Mouse (Mus musculus) activated CD4-positive, CD25-positive, alpha-beta regulatory T cell, adult 4 months (primary cell): ENCODE results near the gene Hist1h3i. TPM values are rescaled to one million over a fixed set of nuclear protein-coding genes. Genes with fewer than 3 reads are reported as not detected.
A peak's percentile ranks its signal among the peaks of the same experiment; 100 is the strongest.

Source experiments
- ATAC-seq: one replicate; pipeline ENCODE4 v1.8.0; 2017
- polyA plus RNA-seq, 2 experiments: library from polyadenylated mRNA; unstranded; fragments of 100-300 nt; shearing (Covaris generic); gene quantifications; one replicate each; pipeline ENCODE4 v1.2.1; 2017

Hist1h3i gene
- polyA plus RNA-seq, 2 experiments from 2014 or later, result 3.8 TPM; not detected in 1

DNA sequence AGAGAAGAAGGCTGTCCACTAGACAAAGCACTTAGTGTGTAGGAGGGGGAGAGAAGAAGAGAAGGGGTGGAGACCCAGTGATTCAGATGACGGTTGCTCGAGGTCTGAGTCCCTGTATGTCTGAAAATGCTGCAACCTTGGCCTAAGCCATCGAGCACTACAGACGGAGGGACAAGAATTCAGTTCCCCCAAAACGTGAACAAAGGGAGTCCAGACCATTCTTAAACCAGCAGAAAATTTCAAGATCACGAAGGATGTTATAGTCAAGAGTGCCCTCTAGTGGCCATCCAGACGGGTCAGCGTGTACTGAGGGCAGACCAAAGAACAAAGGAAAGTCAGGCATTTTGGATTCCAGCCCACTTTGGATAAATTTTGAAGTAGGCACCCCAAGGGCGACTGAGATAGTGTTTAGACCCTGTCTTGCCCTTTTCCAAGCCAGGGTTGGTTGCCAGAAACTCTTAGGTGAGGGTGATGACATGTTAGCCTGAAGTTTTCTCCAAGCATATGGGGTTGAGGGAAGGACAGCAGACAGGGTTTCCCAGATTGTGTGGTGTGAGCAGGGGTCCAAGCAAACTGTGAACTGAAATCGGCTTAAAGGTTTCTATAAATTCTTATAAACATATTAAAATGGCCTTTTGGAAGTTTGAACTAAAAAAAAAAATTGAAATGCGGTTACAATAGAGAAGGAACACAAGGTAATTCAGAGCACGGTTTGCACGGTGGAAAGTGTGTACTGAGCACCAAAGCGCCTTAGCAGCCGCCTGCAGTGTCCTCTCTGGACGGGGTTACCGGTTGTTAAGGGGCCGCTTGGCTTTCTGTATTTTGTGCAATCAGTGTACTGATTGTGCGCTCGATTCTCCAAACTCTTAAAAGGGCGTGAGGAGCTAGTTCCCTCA lies 48.9 kb downstream of the Hist1h3i start:
- ATAC-seq, result peak; percentile 50

DNA sequence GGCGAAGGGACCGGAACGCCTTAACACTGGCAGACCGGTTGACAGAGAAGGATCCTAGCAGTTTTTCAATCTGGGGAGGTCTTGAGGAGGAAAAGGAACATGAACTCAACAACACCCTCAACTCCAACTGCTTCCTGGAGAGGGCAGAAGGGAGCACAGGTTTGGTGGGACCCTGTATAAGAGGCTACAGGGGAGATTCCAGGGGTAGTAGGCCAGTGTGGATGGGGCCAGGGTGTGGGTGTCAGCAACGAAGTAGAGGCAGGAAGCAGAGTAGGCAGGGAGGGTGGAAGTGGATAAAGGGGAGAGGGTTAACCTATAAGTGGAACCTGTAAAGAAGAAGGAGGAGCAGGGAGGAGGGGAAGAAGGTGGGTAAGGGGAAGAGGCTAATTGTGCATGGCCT lies 49.7 kb downstream of the Hist1h3i start:
- no peak for ATAC-seq

Other genes with a start within 250 kb of the Hist1h3i start
- gene Olfr1366, start 240.6 kb downstream of the Hist1h3i start, polyA plus RNA-seq, result not detected
- under 1 TPM in 1 of 2 experiments, not detected in 1; 0.40 TPM for gene Olfr1535, start 223.5 kb downstream of the Hist1h3i start, polyA plus RNA-seq
- not detected for gene Olfr1364, start 201.6 kb downstream of the Hist1h3i start, polyA plus RNA-seq
- not detected for gene Olfr1362, start 169.3 kb downstream of the Hist1h3i start, polyA plus RNA-seq
- gene Olfr11, start 140.9 kb downstream of the Hist1h3i start, polyA plus RNA-seq, result not detected
- gene Olfr1361, start 120.0 kb downstream of the Hist1h3i start, polyA plus RNA-seq, result not detected
- not detected for gene Olfr1360, start 106.0 kb downstream of the Hist1h3i start, polyA plus RNA-seq
- gene Olfr1359, start 85.3 kb downstream of the Hist1h3i start, polyA plus RNA-seq, result not detected
- gene Hist1h2bl, start 67.2 kb downstream of the Hist1h3i start, polyA plus RNA-seq, result 1 to 10 TPM in 1 of 2 experiments, not detected in 1; 1.2 TPM
- 1 to 10 TPM in 1 of 2 experiments, not detected in 1; 5.1 TPM for gene Hist1h2ai, start 66.9 kb downstream of the Hist1h3i start, polyA plus RNA-seq
- gene Hist1h3h, start 65.7 kb downstream of the Hist1h3i start, polyA plus RNA-seq, result 1 to 10 TPM in 1 of 2 experiments, not detected in 1; 6.0 TPM
- gene Hist1h2bm, start 61.3 kb downstream of the Hist1h3i start, polyA plus RNA-seq, result 1 to 10 TPM; 2.4 to 2.8 TPM
- under 1 TPM in 1 of 2 experiments, not detected in 1; 0.61 TPM for gene Hist1h4j, start 48.3 kb downstream of the Hist1h3i start, polyA plus RNA-seq
- 1 to 10 TPM; 4.8 to 6.3 TPM for gene Hist1h4k, start 32.9 kb downstream of the Hist1h3i start, polyA plus RNA-seq
- 1 to 10 TPM; 2.5 to 3.5 TPM for gene Hist1h2ak, start 29.5 kb downstream of the Hist1h3i start, polyA plus RNA-seq
- 1 to 10 TPM; 3.3 to 5.0 TPM for gene Hist1h2bn, start 29.2 kb downstream of the Hist1h3i start, polyA plus RNA-seq
- gene Hist1h1b, start 2.7 kb downstream of the Hist1h3i start, polyA plus RNA-seq, result 10 to 100 TPM; 28.3 to 35.3 TPM
- 10 to 100 TPM in 1 of 2 experiments, 1 to 10 TPM in 1; 2.0 to 11.5 TPM for gene Hist1h2an, start 3.8 kb upstream of the Hist1h3i start, polyA plus RNA-seq
- gene Hist1h2bp, start 4.1 kb upstream of the Hist1h3i start, polyA plus RNA-seq, result not detected
- gene Hist1h2bq, start 26.8 kb upstream of the Hist1h3i start, polyA plus RNA-seq, result 1 to 10 TPM; 4.2 to 9.2 TPM
- 1 to 10 TPM in 1 of 2 experiments, not detected in 1; 2.4 TPM for gene Hist1h2ao, start 27.1 kb upstream of the Hist1h3i start, polyA plus RNA-seq
- gene Hist1h4m, start 28.4 kb upstream of the Hist1h3i start, polyA plus RNA-seq, result 1 to 10 TPM in 1 of 2 experiments, not detected in 1; 6.5 TPM
- 10 to 100 TPM in 1 of 2 experiments, not detected in 1; 15.9 TPM for gene Hist1h4n, start 48.8 kb upstream of the Hist1h3i start, polyA plus RNA-seq
- 100 to 1,000 TPM; 214 to 439 TPM for gene Hist1h2ap, start 50.1 kb upstream of the Hist1h3i start, polyA plus RNA-seq
- 1 to 10 TPM; 4.0 to 9.2 TPM for gene Hist1h2br, start 50.4 kb upstream of the Hist1h3i start, polyA plus RNA-seq
- not detected for gene Zfp184, start 161.7 kb upstream of the Hist1h3i start, polyA plus RNA-seq
- not detected for gene Pom121l2, start 197.8 kb upstream of the Hist1h3i start, polyA plus RNA-seq
- gene Prss16, start 226.4 kb upstream of the Hist1h3i start, polyA plus RNA-seq, result under 1 TPM; 0.19 to 0.48 TPM